Mouse (Mus musculus): ENCODE measurements around the gene Polr3h.

DNA sequence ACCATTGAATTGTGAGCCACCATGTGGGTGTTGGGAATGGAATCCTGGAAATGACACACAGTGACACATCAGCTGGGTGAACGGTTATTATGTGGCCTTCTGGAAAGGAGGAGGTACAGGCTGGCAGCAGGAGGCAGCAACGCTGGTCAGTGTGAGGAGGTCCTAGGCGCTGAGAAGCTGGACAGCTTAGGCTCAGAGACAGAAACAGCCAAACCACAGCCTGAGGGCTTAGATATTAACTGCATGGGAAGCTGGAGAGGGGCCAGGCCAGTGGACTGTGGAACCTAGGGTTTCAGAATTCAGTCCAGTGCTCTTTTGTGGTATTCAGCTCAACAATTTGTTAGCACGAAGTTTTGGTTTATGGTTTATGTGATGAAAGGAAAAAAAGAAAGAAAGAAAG, 1.7 kb upstream of the Polr3h start:
- TF ChIP-seq CTCF (IDR thresholded peaks at IDR 0.05; ENCODE audit: extremely low read depth, insufficient read length, insufficient replicate concordance, low read depth, low read length) (no peak), POLR2A (IDR thresholded peaks at IDR 0.05; ENCODE audit: low read depth, low read length) (no peak)
